Mouse (Mus musculus) hindbrain, embryonic 10.5 days (tissue): Measurements from ENCODE around the gene Olfr1396. TPM values are rescaled to one million over a fixed set of nuclear protein-coding genes. Genes with fewer than 3 reads are reported as not detected.
"Not testable (repeated sequence)": the region's sequence is repeated elsewhere in the genome, so short reads cannot be mapped to it uniquely, and the experiment has no call there.

ENCODE experiments used
- DNase-seq: peaks from one replicate; pipeline ENCODE4 v3.0.0-alpha.2; 2017; ENCODE audit warnings: low spot score
- H3K27ac ChIP-seq: fragments of 300-500 bp; sonication (generic); 2 replicates; pipeline ENCODE4 v1.5.1; 2016; ENCODE audit warnings: mild to moderate bottlenecking, moderate library complexity
- H3K27me3 ChIP-seq: fragments of 300-500 bp; sonication (generic); 2 replicates; pipeline ENCODE4 v1.6.1; 2016; ENCODE audit warnings: mild to moderate bottlenecking; ENCODE audit not compliant: poor library complexity, insufficient read depth, severe bottlenecking
- H3K36me3 ChIP-seq: fragments of 300-500 bp; sonication (generic); 2 replicates; pipeline ENCODE4 v1.6.1; 2016; ENCODE audit warnings: mild to moderate bottlenecking, moderate library complexity
- H3K4me1 ChIP-seq: fragments of 300-500 bp; sonication (generic); replicated peaks from 2 replicates; pipeline ENCODE4 v1.6.1; 2016; ENCODE audit warnings: mild to moderate bottlenecking
- H3K4me3 ChIP-seq: fragments of 300-500 bp; sonication (generic); 2 replicates; pipeline ENCODE4 v1.5.1; 2016; ENCODE audit warnings: mild to moderate bottlenecking, moderate library complexity
- H3K9me3 ChIP-seq: fragments of 300-500 bp; sonication (generic); 2 replicates; pipeline ENCODE4 v1.6.1; 2016; ENCODE audit warnings: mild to moderate bottlenecking, moderate library complexity
- WGBS: fragments of 180-500 bp; shearing (Covaris S2); methylation state at CpG from one replicate; pipeline ENCODE4 v1.1.7; 2016; 5-methylcytosine and 5-hydroxymethylcytosine counted together
- polyA plus RNA-seq: library from polyadenylated mRNA; unstranded; fragments of >200 nt; fragmentation: Nextera tagmentation; extraction: Ambion mirVana; gene quantifications from 2 replicates; pipeline ENCODE4 v1.2.1, GENCODE M21; 2016

Olfr1396 gene
- polyA plus RNA-seq, 1 experiment from 2014 or later: not detected

DNA sequence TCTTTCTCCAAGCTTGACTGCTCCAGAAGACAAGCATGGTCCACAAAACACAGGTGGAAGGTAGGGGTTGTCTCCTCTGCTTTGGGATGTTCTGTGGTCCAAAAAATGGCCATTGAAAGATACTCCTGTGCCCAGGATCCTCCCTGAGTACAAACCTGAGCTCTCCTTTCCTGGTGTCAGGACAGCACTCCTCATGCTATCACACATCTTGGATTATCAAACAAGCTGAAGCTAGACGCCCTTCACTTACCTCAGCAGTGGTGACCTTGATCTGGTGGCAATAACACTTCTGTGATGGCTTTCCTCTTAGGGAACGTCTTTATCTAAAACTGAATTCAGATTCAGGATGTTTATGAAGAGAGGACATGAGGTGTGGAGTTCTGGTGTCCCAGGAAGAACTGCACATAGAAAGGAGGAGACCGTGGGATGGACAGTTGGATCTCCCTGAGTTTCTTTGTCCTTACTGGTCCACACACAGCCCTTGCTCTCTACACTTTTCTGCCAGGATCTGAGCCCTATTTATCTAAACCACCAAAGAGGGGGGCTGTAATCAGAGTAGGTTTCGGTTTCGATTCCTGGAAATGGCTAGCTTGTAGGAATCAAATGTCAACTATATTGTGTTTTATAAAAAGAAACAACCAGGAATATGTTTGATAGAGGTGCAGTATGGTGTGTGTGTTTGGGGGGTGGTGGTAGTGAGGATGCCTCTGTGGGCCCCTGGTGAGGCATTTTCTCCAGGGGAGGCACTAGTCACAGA is 50.8 kb downstream of the Olfr1396 start, which contains the start of gene Tgtp2:
TSS of gene Tgtp2 (minus strand) at position 494 of the 757 bp plus-strand sequence.
- 79% methylated on average over 5 of the region's 5 CpGs for WGBS
- not testable (repeated sequence) for DNase-seq, H3K27me3 ChIP-seq, H3K9me3 ChIP-seq, H3K36me3 ChIP-seq, H3K4me3 ChIP-seq, H3K4me1 ChIP-seq, H3K27ac ChIP-seq

DNA sequence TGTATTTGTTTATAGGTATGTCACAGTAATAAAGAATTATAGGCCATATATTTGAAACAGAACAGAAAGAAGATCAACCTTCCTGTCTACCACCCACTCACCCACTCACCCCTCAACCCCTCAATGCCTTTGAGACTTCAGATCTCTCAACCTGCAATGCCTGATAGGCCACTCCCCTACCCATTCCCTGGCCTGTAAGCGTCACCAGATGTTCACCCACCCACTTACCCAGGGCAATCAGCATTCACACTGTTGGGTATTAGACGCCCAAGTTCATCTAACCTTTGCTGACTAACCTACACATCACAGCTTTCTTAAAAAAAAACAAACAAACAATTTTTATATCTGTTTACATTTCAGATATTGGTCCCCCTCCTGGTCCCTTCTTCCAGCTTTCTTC is 52.8 kb downstream of the Olfr1396 start:
- H3K9me3 ChIP-seq, DNase-seq, H3K4me1 ChIP-seq, H3K4me3 ChIP-seq, H3K36me3 ChIP-seq, H3K27me3 ChIP-seq, H3K27ac ChIP-seq: not testable (repeated sequence)
- 83% methylated on average over 2 of the region's 2 CpGs for WGBS

DNA sequence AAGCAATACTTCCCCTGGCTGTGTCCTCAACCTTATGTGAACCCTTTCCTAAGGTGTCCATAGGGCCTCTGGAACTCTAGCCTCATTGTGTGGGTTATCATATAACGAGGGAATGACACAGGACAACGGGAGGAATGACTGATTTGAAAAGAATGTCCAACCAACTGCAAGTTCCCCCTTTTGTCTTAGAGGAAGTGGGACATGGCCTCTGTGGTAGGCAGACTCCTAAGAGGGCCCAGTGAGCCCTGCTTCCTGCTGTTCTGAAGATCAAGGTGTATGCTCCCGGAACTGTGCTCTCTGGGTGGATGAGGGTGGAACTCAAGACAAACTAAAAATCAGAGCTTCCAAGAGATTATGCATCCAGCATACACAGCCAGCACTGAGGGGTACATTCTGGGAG is 54.6 kb downstream of the Olfr1396 start:
- H3K4me3 ChIP-seq, H3K27me3 ChIP-seq, H3K27ac ChIP-seq, DNase-seq, H3K9me3 ChIP-seq, H3K4me1 ChIP-seq, H3K36me3 ChIP-seq: not testable (repeated sequence)
- 75% methylated on average over 2 of the region's 3 CpGs for WGBS

Other genes starting within 250 kb of the Olfr1396 start
- 1.8 and 2.4 TPM in 2 replicates for gene Irgm1, start 243.2 kb downstream of the Olfr1396 start, polyA plus RNA-seq
- gene Gm5431, start 212.7 kb downstream of the Olfr1396 start, polyA plus RNA-seq: 0.12 TPM in 1 of 2 replicates, not detected in the other
- gene Psme2b, start 168.7 kb downstream of the Olfr1396 start, polyA plus RNA-seq: 1.8 and 2.0 TPM in 2 replicates
- gene Olfr56, start 136.0 kb downstream of the Olfr1396 start, polyA plus RNA-seq: not detected in 2 replicates
- gene 9930111J21Rik1, start 135.5 kb downstream of the Olfr1396 start, polyA plus RNA-seq: 0.04 and 0.10 TPM in 2 replicates
- not detected in 2 replicates for gene Gm12185, start 122.6 kb downstream of the Olfr1396 start, polyA plus RNA-seq
- not detected in 2 replicates for gene Tgtp1, start 120.7 kb downstream of the Olfr1396 start, polyA plus RNA-seq
- 0.09 and 0.17 TPM in 2 replicates for gene 9930111J21Rik2, start 63.6 kb downstream of the Olfr1396 start, polyA plus RNA-seq
- gene Tgtp2, start 50.7 kb downstream of the Olfr1396 start, polyA plus RNA-seq: not detected in 2 replicates
- gene Ifi47, start 38.3 kb downstream of the Olfr1396 start, polyA plus RNA-seq: 0.39 and 0.73 TPM in 2 replicates
- gene Olfr1395, start 27.4 kb upstream of the Olfr1396 start, polyA plus RNA-seq: not detected in 2 replicates
- gene Olfr1394, start 39.5 kb upstream of the Olfr1396 start, polyA plus RNA-seq: not detected in 2 replicates
- gene Btnl9, start 72.3 kb upstream of the Olfr1396 start, polyA plus RNA-seq: 0.22 TPM in 1 of 2 replicates, not detected in the other
- gene Zfp62, start 88.4 kb upstream of the Olfr1396 start, polyA plus RNA-seq: 28.7 and 43.2 TPM in 2 replicates
- gene Mgat1, start 129.3 kb upstream of the Olfr1396 start, polyA plus RNA-seq: 39.9 and 43.2 TPM in 2 replicates
- gene Olfr1393, start 163.4 kb upstream of the Olfr1396 start, polyA plus RNA-seq: not detected in 2 replicates
- gene Olfr1392, start 170.4 kb upstream of the Olfr1396 start, polyA plus RNA-seq: 0.10 TPM in 1 of 2 replicates, not detected in the other
- gene Olfr10, start 189.9 kb upstream of the Olfr1396 start, polyA plus RNA-seq: not detected in 2 replicates
- not detected in 2 replicates for gene Olfr1391, start 207.9 kb upstream of the Olfr1396 start, polyA plus RNA-seq
- not detected in 2 replicates for gene Olfr1390, start 220.3 kb upstream of the Olfr1396 start, polyA plus RNA-seq